Mouse (Mus musculus): ENCODE data around the gene Stra8.

Gene Stra8

DNA sequence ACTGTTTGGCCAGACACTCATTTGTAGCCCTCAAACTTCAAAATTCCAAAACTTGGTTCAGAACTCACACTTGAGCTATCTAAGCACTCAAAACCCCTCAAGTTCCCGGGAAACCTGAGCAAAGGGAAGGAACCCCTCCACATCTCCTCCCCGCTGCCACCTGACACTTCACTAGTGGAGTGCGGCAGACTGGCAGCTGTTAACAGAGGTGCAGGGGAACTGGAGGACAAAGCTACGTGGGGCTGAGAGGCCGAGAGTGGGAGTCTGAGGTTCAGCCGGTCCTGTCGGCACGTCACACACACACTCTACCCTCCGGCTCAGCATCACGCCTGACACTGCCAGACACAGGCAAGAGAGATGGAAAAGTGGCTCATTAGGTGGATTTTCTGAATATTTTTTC, 16.1 kb upstream of the Stra8 start:
- DNase-seq, result no peak

DNA sequence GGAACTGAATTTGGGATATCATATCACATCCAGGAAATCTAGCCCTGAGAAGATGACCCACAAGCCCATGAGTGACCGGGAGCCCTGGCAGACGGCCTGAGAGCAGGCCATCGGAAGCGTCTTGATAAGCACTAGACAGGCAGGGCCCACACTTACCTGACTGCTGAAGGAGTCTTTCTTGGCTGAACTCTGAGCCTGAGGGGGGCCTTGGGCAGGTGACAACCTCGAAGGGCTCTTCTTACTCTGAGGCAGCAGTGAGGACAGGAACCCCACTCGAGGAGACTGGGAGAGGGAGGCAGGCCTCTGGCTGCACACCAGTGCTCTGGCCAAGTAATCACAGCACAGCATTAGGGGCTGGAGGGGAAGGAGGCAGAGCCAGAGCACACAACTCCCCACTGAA, 15.6 kb upstream of the Stra8 start:
- DNase-seq, result no peak

GRCm38 (mm10) chr6:34906125-34906524, 13.8 kb upstream of the Stra8 start:
- no peak for DNase-seq

DNA sequence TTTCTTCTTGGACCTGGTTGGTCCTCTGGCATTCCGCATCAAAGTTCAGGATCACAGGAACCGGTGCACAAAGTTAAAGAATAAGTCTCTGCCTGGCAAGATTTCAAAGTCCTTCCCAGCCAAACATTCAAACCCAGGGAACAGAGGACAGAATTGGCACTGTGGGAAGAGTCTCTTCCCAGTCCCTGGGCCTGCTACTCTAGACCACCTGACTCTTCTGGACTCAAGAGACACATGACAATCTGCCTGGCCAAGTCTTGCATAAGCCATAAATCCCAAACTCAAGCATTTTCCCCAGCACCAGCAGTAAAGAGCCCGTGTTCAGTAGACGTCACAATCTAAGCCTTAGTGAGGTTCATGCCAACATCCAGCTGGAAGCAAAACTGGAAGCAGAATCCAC, 13.3 kb upstream of the Stra8 start:
- peak; percentile 91 for DNase-seq

GRCm38 (mm10) chr6:34907121-34907614, 12.8 kb upstream of the Stra8 start:
- DNase-seq, result peak; percentile 74

- DNase-seq, result peak; percentile 48
Observed at GRCm38 (mm10) chr6:34907696-34908260, 12.2 kb upstream of the Stra8 start.

DNA sequence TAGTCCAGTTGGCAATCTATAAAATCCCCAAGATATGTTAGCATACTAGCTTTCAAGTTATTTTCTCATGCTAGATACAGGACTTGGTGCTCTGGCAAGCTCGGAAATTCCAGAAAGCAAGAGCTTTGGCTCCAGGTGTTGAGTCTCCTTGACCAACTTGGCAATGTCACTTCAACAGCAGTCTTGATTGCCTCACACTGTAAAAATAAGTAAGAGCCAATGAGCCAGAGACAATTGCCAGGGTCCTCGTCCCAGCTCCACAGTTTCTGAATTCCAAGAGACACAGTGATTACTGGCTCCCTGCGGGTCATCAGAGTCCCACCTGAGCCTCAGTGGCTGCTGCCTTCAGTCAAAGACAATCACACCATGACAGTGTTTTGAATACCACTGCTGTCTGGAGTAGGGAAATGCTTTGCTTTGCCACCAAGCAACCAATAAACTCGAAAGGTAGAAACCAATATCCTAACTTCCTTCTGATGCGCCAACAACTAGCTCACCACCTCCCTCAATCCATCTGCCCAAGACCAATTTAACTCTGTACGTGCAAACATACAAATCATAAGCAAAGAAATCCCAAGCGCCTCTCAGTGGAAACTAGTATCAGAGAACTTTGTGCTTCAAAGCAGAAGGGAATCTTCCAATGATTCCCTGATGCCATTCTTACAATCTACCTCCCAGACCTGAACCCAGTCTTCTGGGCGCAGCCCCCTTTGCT, 10.2 kb upstream of the Stra8 start:
- DNase-seq, result peak; percentile 51

GRCm38 (mm10) chr6:34910371-34911219, 9.4 kb upstream of the Stra8 start, which contains the start of gene Wdr91:
Gene Wdr91 (minus strand): TSS chr6:34910876.
- DNase-seq, result peak; percentile 87

DNA sequence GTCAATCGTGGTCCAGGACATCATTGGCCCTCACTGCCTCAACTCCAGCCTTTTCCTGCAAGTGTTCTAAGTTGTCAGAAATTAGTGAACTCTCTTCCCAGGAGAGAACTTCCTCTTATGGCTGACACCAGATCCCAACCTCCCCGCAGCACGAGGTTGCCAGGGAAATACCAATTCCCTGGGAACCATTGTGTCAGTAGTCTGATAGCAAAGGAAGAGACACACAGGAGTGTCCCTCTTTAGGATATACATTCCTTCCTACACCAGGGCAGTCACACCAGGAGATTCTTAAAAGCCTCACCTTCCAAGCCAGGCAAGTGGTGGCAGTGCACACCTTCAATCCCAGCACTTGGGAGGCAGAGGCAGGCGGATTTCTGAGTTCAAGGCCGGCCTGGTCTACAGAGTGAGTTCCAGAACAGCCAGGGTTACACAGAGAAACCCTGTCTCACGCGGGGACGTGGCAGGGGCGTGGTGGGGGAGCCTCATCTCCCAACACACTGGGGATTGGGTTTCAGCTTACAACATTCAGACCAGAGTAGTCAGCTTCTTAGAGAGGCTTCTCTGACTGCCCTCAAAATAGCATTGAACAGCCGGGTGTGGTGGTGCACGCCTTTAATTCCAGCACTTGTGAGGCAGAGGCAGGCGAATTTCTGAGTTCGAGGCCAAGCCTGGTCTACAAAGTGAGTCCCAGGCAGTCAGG, 6.5 kb upstream of the Stra8 start:
- DNase-seq, result no peak

GRCm38 (mm10) chr6:34914462-34914861, 5.5 kb upstream of the Stra8 start:
- DNase-seq, result no peak

GRCm38 (mm10) chr6:34919146-34919545, 817 bp upstream of the Stra8 start:
- no peak for DNase-seq

DNA sequence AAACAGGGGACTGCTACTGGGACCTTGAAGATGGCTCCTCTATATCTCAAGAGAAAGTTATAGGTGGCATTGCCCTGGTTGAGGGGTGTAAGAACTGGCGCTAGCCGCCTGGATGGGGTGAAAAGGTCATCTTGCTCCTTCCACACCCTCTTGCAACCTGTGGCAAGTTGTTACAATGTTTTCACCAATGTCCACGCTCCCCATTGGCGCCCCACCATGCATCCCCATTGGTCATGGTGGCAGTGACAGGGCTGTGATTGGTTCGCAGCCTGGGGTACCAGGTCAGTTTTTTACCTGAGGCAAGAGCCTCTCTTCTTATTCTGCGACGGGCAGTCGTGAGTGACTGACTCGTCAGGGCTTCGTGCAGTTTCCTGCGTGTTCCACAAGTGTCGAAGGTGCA, 668 bp downstream of the Stra8 start:
- DNase-seq, result no peak

GRCm38 (mm10) chr6:34921941-34922340, 2.0 kb downstream of the Stra8 start:
- DNase-seq, result peak; percentile 63

DNA sequence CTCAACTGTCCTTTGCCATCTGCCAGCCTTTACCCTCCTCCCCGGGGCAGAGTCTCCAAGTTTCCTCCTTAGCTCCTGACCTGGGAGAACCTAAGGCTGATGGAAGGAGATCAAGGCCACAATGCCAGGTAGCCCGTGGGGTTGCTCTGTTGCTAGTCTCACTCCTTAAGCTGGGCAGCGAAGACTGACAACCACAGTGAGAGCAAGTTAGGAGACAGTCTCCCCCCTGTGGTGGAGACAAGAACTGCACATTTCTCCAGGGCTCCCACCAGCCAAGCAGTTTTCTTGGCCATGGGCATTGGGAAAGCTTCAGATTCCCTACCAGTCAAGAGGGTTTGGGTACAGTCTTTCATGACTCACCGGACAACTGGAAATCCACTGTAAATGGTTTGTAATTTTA, 7.2 kb downstream of the Stra8 start:
- peak; percentile 52 for DNase-seq

DNA sequence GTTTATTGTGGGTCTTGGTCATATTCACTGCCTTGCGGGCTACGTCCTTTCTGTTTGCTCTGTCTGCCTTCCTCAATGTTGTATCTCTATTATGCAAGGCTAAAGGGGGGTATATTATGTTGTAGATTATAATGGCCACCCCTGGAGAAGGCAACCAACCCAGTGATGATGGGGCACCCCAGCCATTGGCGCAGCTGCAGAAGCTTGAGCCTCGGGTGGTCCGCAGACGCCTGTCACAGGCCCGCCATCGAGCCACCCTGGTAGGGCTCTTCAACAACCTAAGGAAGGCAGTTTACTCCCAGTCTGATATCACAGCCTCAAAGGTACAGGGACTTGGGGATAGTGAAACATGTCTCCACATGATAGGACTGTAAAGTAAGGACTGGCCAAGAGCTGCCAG, 7.6 kb downstream of the Stra8 start:
- no peak for DNase-seq

- no peak for DNase-seq
Observed at GRCm38 (mm10) chr6:34932633-34933032, 12.7 kb downstream of the Stra8 start.

GRCm38 (mm10) chr6:34936743-34937142, 16.8 kb downstream of the Stra8 start:
- no peak for DNase-seq

DNA sequence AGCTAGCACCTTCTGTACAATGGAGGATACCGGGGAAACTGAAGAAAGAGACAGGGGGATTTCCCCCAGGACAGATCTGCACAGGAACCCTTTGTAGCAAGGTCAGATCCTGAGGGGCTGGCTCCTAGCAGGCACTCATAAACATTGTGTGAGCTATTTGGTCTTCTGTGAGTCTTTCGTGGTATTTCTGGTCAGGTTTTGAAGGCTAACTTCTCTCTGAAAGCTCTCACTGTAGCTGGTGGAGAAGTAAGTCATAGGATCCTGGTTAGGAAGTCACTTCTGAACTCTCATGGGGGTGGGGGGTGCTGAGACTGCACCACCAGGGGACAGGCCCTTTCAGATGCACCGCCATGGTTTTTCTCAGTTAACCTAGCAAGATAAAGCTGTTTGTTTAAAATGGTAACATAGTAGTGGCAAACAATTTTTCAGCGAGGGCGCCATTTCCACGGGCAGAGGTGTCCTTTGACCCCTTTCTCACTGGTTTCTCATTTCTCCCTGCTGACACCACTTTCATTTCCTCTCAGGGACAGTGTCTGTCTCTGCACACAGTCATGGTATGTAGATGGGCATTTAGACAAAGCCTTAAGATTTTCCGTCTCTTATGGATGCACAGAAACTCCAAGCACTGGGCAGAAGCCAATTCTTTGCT, 18.4 kb downstream of the Stra8 start:
- DNase-seq, result no peak

GRCm38 (mm10) chr6:34938929-34939325, 19.0 kb downstream of the Stra8 start:
- DNase-seq, result no peak

DNA sequence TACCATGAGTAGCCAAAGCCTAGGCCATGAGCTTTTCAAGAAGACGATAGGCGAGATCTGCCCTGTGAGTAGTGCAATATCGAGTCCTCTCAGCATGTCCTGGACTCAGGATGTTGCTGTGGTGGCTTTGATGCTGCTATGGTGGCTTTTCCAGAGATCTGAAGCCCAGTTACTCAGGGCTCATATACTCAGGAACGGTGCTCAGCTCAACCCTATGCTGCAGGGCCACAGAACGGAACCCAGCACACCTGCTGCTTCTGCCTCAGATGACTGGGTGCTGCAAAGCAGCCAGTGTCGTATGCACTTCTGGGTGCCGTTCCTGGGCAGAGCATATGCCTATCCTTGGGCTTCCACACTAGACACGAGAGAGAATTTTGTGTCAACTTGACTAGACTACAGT, 19.5 kb downstream of the Stra8 start:
- DNase-seq, result no peak

DNA sequence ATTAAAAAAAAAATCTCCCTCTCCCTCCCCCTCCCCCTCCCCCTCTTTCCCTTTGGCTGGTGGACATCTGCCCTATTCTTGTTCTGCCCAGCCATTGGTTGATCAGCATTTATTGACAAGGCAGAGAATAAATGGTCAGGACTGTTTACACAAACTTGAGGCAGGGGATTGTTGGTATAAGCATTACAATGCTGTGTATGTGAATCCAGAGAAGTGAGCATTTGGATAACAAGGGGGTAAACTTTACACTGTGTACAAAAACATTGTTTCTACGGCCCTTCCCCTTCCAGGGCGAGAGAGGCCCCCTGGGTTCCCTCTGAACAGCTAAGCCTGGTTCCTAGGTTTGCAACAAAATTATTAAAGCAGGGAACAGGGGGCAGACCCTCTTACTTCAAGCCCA, 21.5 kb downstream of the Stra8 start:
- DNase-seq, result no peak

GRCm38 (mm10) chr6:34942446-34942845, 22.5 kb downstream of the Stra8 start:
- no peak for DNase-seq

GRCm38 (mm10) chr6:34943499-34943898, 23.5 kb downstream of the Stra8 start:
- no peak for DNase-seq

All from kidney, adult 11 months (tissue).